Mouse (Mus musculus) CH12.LX (cell line): ENCODE data around the gene Rab11fip3.

Experiments used
- CTCF ChIP-seq, 2 experiments: IDR thresholded peaks in 1 of 2; conservative IDR thresholded peaks in 1 of 2; 2 replicates each; pipeline ENCODE4 v1.5.1; 2011 to 2012; ENCODE audit warnings: low read depth in 2 of 2, low read length in 2 of 2, improper control_type of control experiment in 1 of 2, inconsistent platforms in 1 of 2, mild to moderate bottlenecking in 1 of 2, moderate library complexity in 1 of 2
- EP300 ChIP-seq: IDR thresholded peaks from 2 replicates; pipeline ENCODE4 v1.6.1; 2011; ENCODE audit warnings: low read length, improper control_type of control experiment
- PAX5 ChIP-seq: IDR thresholded peaks from 2 replicates; pipeline ENCODE4 v1.6.1; 2012; ENCODE audit warnings: low read length, inconsistent platforms, mixed read lengths
- TCF12 ChIP-seq: IDR thresholded peaks from 2 replicates; pipeline ENCODE4 v1.6.1; 2014; ENCODE audit warnings: low read depth, mild to moderate bottlenecking, inconsistent platforms, low read length, improper control_type of control experiment
- USF1 ChIP-seq: IDR thresholded peaks from 2 replicates; pipeline ENCODE4 v1.6.1; 2014; ENCODE audit warnings: low read depth, mild to moderate bottlenecking, inconsistent platforms, low read length, improper control_type of control experiment

GRCm38 (mm10) chr17:26066488-26067020 is 2.8 kb downstream of the Rab11fip3 start:
- no peak for TF ChIP-seq EP300
- no peak for TF ChIP-seq TCF12
- TF ChIP-seq CTCF (conservative IDR thresholded peaks at IDR 0.05 in 1 of 2, IDR thresholded peaks at IDR 0.05 in 1 of 2; ENCODE audit: low read depth in 2 of 2, low read length in 2 of 2): no peak
- no peak for TF ChIP-seq PAX5
- TF ChIP-seq USF1: no peak
